Mouse (Mus musculus) lung, postnatal 36 days (tissue): Measurements from ENCODE around the gene Gprc5c.

Experiments used
- DNase-seq: peaks from one replicate; pipeline ENCODE4 v3.0.0; 2022; ENCODE audit warnings: mixed read lengths

Gene Gprc5c

DNA sequence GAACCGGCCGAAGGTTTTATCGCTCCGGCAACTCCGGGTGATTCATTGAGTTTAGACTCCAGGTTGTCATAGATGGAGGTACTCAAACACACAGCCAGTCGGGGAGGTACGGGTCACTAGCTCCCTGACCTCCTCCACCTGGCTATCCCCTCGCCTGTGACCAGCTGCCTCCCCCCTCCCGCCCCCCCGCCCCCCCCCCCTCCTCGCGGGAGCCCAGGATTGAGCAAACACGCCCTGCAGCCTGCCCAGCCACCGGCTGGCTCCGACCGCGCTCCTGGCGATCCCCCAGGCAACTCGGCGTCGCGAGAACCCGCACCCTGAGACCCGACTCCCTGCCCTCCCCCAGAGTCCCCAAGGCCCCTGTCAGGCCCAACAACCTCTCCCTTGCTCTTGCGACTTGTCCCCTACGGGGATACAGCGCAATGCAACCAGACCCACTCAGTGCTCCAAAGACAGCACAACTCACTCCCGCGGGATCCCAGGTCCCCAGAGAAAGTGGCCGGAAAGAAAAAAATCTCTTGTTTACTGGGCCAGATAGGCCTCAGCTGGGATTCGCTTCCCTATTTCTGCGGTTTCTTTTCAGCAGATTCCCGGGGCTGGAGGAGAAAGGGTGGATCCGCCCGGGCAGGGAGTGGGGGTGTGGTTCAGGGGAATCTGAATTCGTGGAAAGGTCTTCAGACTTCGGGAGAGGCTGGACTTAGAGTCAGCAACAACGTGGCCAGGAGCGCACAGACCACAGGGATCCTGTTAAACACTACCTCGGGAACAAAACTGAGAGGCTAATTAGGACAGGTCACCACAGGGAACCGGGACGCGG, at the start of gene Gprc5c:
Gprc5c (plus strand) TSS at position 701 of the 817 bp plus-strand sequence.
- peak; percentile 37 for DNase-seq

DNA sequence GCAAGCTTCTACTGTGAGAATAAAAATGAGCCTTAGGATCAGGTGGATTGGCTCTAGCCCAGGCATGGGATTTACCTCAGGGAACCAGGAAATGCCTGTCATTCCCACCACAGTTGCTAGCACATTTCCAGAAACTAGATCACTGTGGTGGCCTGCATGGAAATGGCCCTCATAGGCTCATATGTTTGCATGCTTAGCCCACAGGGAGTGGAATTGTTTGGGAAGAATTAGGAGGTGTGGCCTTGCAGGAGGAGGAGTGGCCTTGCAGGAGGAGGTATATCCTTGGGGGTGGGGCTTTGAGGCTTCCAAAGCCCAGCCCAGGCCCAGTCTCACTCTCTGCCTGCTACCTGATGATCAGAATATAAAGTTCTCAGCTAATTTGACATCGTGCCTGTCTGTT, 49.0 kb upstream of the Gprc5c start:
- no peak for DNase-seq

DNA sequence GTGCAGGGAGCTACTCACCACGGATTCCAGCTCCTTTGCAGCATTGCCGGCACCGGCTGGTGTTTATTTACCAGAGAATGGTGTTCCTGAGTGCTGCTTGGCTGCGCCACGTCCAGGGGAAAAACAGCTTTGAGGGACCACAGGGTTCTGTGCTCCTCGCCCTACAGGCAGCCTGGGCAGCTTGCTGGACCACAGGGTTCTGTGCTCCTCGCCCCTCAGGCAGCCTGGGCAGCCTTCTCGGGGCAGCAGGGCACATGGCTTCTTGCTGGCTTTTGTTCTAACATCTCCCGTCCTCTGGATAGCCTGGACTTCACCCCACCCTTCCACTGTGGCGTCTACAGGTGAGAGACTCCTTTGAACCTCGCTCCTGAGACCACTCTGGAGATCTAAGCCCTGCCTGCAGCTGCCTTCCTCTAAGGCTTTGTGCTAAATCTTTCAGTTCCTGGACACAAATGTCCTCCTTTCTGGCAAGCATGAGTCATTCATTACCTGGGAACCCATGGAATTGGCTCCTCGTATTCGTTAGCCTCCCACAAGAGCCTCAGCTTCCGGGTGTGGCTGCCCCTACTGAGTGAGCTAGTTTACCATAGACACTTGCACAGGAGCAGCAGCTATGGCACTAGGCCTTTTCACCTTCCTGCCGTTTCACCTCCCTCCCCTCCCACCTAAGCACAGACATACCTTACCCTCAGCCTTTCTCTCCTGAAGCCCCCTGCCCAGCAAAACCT, 48.2 kb upstream of the Gprc5c start:
- DNase-seq: no peak

DNA sequence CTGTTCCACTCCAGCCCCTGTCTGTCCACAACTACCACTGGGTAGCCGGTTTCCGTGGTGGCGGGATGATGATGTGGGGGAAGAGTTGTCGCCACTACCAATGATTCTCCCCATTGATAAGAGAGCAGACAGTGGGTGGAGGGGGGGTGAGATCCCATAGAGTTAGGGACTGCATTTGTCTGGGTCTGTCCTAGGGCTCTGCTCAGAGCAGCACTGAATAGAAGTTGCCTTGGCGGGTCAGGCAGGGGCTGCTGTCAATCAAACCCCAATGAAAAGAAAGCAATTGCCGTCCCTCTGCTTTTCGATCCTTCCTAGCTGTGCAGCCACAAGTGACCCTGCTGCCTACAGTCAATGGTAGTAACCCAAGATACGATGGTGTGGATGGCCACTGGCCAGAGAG, 47.0 kb upstream of the Gprc5c start:
- no peak for DNase-seq

DNA sequence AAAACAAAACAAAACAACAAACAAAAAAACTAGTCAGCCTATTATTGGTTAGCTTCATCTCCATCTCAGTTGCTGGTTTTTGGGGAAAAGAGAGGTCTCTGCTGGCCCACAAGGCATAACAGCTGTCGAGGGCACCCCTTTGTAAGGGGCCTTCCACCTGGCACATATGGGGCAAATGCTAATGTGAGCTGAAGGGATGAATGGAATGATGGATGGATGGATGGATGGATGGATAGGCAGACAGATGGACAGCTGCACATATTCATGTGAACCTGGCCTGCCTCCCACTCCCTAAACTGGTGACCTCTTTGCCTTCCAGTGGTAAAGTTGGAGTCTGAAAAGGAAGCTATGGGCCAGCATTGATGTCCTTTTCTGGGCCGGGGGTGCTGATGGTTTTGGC, 43.9 kb upstream of the Gprc5c start:
- no peak for DNase-seq

DNA sequence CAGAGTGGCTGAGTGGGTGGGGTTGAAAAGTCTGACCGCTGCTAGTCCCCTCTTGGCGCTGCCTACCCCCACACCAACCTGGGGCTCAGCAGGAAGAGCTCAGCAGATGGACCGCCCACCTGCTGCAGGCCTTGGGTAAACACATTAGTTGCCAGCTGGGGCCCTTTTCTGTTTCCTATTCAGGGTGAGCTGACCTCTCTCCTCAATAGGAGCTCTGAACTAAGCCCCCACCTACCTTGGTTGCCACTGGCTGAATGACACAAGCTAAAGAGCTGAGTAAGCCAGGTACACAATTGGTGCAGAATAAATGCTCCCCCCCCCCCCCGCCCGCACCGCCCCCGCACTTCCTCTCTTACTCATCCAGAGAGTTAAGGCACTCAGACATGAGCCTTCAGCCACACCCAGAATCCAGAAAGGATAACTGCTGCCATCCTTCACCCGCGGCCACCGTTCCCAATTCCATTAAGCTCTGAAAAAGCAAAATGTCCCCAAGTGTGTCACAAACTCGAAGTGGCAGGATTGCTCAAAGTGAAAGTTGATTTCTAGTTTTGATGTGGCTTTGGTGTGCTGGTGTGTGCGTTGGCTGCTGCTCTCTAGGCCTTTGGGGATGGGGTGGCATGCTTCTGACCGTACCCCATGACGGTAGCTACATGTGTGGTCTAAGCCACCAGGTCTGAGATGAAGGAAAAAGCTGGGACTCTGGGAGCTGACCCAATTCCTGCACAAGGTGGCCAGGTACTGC, 43.1 kb upstream of the Gprc5c start:
- no peak for DNase-seq

DNA sequence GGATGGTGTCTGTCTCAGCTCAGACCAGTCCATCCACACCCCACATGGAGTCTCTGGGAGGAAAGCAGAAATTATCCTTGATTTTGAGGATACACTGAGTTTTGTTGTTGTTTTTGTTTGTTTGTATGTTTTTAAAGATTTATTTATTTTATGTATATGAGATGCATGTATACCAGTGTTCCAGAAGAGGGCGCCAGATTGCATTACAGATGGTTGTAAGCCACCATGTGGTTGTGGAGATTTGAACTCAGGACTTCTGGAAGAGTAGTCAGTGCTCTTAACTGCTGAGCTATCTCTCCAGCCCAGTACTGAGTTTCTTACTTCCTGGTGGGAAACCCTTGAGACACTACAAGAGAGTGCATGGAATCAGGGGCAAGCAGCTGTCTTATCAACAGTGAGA, 41.6 kb upstream of the Gprc5c start:
- no peak for DNase-seq

DNA sequence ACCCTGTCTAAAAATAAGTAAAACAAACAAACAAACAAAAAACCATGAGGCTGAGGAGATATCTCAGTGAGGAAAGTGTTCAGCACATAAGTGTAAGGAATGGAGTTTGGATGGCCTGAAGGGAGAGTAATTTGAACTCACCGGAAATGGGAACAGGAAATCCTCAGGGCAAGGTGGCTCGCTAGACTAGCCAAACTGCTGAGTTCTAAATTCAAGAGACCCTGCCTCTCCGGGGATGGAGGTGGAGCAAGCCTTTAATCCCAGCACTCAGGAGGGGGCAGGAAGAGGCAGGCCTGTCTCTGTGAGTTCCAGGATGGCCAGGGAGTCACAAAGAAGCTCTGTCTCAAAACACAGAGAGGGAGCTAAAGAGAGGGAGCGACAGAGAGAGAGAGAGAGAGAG, 40.6 kb upstream of the Gprc5c start:
- no peak for DNase-seq

DNA sequence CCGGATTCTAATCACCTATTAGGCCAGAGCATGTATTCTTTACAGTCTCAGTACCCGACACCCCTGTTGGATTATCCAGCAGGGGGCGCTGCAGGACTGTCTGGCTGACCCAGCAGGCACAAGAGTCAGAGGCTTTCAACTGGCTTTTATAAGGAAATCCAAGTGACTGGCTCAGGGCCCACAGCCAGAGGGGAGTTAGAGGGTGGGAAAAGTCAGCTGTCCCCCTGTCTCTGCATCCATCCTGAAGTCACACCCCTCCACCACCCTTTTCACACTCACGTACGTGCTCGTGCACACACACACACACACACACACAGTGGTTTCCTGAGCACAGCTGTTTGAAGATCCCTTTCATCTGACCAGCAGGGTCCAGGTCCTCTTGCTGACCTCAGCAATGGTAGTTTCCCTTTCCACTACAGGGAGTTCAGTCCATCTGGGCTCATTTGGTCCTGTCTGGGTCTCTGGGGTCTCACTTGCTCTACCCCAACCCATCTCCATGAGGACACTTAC, 38.2 kb upstream of the Gprc5c start:
- peak; percentile 93 for DNase-seq

DNA sequence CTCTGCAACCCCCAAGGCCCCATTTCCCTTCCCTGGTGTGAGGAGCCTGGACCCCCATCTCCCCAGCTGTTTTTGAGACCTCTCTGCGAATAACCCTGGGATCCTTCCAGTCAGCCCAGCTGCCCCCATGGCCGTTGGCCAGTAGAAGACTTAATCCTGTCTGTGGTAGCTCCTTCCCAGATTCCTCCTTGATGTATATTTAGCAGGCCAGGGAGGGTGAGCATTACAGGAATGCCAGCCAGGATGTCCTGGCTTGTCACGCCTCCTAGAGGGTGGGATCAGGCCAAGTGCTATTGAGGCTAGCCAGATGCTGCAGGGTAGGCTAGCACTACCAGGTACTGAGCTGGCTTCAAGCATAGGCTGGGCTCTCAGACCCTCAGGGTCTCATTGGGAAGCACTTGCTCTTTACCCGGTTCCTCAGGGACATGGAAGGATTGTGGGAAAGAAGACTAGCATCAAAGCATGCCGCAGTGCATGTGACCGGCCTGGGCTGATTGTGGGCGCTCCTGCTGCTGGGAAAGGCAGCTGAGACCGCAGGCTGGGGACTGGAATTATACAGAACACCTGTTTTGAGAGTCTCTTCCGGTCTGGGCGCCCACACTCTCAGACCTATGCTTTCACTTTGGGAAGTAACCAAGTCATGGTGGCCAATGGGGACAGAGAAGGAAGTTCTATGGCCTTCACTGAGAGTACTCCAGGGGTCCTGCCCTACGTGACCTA, 35.9 kb upstream of the Gprc5c start:
- DNase-seq: no peak

DNA sequence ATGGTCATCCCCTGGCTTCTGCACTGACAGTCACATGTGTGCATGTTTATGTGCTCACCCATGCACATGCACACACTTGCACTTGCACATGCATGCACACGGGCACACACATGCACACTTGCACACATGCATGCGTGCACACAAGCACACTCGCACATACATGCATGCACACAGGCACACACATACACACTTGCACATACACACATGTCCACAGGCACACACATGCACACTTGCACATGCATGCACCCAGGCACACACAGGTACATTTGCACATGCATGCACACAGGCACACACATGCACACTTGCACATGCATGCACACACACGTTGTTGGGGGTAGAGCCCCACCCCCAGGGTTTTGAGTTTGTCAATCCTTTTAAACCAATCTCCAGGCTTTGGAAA, 34.0 kb upstream of the Gprc5c start:
- no peak for DNase-seq

DNA sequence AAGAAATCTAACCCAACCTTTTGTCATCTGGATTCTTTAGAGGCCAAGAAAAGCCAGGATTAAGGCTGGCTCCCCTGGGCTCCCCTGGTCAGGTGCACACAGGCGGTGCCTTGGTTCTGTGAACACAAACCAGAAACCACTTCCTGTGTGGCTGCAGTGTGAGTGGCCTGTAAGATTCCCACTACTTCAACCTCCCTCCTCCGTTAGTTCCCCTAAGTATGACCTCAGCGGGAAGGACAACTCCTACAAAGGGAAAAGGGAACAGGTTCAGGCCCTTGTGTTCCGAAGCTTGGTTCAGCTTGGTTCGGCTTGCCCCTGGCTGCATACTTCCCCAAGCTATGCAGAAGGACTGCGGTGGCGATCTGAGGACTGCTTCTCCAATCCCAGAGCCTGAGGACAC, 32.8 kb upstream of the Gprc5c start:
- peak; percentile 46 for DNase-seq

DNA sequence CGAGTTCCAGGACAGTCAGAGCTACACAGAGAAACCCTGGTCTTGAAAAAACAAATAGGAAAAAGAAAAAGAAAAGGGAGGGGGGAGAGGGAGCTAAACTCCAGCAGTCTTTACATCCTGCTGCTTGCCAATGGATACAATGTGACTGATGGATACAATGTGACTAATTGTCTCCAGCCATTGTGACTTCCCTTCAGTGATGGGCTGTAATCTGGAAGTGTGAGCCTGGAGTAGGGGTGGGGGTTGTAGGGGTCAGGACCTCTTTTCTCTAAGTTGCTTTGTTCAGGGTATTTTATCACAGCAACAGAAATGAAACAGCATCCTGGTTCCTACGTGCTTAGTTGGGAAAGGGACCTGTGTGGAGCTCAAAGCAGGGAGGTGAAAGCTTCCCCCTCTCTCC, 31.8 kb upstream of the Gprc5c start:
- no peak for DNase-seq

DNA sequence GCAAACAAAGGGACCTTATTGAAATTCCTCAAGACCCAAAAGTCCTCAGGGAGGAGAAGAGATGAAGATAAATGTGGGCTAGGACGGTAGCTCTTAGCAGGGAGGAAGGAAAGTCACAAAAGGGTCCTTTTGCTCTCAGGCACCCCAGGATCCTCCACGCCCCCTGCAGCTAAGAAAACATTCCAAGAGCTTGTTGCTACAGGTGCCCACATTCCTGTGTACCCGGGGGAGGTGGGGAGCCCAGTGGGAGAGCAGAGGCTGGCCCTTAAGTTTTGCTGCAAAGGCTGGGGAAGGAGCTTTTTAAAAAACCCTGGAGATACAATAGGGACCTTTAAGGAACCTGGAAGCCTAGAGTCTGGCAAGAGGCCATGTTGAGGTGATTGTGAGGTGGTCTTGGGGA, 30.5 kb upstream of the Gprc5c start:
- DNase-seq: no peak

DNA sequence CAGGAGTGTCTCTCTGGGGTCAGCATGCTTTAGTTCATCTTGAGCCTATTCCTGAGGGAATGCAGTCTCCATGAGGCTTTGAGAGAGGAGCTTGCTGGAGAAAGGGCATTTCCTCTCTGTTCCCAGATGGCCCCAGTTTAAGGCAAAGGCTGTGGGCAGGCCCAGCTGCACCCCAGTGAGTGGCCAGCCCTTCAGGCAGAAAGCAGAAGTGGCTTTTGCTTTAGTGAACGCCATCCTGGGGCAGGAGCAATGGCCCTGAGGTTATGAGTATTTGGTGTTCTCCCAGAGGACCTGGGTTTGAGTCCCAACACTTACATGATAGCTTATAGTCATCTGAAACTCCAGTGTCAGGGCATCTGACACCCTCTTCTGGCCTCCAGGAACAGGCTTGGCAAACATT, 29.6 kb upstream of the Gprc5c start:
- no peak for DNase-seq

DNA sequence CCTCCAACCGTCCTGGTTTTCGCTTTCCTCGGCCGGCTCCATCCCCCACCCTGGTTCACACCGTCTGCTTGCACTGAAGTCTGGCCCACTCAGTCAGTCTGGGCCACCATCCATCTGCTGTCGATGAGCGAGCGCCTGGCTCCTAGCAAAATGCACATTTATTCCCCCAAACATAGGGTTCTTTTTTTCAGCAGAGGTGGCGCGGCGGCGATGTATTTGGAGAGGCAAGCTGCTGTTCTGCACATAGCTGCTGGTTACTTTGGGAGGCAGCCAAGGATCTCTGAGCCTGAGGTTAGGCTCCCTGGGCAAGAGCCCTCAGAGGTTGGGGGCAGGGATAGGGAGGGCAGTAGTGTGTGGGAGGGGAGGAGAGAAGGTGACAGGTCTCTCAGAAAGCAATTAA, 28.2 kb upstream of the Gprc5c start:
- peak; percentile 82 for DNase-seq

DNA sequence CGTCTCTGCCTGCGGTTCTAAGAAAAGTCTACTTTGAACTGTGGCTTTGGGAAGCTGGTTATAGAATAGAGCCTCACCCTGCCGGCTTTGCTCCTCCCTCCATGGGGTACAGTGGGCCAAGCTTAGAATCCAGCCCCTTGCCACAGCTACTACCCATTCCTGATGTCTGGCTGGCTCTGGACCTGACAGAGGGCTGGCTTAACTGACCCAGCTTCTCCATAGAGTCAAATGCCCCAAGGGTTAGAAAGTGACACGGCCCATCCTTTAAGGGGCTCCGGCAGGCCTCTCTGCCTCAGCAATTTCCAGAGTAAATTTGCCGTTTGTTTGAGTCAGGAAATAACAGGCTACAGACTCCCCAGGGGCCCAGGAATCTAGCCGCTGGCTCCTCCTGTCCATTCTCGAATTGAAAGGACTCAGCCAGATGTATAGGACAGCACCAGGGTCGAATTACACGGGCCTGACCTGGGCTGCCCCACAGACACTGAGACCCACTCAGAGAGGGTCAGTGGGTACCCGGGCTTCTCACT, 27.7 kb upstream of the Gprc5c start:
- no peak for DNase-seq

DNA sequence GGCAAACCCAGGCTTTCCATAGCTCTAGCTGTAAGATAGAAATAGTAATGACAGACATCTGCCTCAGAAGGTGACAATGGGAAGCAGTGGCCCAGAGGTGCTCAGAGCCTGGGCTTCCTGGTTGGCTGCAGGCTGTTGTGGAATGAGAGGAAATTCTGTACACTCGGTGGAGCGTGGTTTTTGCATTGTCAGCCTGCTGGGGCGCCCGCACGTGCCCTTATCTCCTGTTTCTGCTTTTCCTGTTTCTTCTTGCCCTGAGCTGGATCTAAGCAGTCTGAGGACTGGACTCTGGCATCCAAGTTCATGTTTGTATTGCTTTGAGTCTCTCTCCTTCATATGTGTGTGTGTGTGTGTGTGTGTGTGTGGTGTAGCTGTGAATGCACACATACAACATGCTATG, 24.3 kb upstream of the Gprc5c start:
- no peak for DNase-seq

DNA sequence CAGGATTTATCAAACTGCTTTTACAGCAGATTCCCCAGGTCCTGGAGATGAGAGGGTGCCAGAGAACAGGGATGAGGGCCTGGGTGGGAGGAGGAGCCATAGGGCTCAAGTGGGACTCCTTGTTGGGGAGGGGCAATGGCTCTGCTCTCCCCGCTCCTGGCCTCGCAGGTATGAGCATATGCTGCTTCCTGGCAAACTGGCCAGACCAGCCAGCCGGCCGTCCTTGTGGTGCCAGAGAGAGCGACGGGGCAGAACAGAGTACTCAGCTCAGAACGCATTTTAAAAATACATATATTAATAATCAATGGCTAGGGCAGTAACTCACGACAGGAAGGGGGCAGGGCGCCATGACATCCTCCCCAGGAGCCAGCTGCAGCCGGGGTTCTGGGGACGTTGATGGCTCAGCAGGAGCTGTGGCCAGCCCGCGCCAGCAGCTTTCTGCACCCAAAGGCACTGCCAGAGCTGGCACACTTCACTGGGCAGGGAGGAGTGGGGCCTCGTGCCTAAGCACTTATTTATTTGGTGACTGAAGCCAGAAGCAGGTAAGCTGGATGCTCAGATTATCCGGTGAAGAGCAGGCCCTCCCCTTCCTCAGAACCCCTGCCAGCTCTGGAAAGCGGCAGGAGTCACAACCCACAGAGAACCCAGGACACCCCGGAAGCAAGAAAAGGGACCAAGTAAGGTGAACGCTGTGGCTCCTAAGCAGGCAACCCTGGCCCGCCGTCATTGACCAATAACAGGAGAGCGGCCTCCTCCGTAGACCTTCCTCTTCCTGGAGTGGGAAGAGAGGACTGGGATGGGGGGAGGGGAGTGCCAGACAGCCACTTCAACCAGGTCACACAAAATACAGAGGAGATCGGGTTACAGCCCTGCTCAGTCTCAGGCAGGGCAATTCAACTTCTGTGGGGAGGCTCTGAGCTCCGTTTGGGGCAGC, 21.2 kb upstream of the Gprc5c start:
- DNase-seq: peak; percentile 85

DNA sequence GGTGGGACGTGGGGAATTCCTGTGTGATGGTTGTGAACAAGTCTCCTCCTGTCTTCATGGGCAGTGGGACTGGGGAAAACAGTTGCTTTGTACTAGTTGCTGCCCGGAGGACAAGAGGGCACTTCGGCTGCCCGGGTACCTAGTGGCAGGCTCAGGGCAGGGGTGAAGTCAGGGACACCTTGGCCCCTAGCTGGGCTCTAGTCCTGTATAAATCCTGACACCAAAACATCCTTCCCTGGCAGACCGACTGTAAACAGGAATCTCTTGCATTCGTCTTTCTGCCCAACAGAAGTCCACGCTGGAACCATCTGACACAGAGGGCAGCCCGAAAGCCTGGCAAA, 20.5 kb upstream of the Gprc5c start:
- DNase-seq: no peak

DNA sequence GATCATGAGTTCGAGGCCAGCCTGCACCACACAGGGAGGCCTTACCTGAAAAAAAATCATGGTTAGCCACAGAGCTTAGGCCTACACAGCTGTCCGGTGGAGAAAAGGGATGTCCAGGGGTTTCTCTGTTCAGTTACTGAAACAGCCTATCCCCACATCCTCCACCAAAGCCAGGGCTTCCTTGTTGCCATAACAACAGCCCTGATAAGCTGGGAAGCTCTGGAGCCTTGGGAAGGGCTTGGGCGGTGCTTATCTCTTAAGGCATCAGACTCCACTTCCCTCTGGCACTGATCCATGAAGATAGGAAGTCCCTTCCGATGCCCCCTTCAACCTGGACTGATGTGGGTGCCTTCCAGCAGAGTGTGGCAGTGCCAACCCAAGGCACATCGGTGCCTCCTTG, 17.8 kb upstream of the Gprc5c start:
- DNase-seq: peak; percentile 35
